Mouse (Mus musculus): ENCODE data around the gene Dot1l.

GRCm38 (mm10) chr10:80773816-80774215 lies 18.8 kb downstream of the Dot1l start:
- TF ChIP-seq POLR2A (IDR thresholded peaks at IDR 0.05; ENCODE audit: control insufficient read depth, extremely low read depth, insufficient read depth, low read length, poor library complexity) (no peak), CTCF (IDR thresholded peaks at IDR 0.05; ENCODE audit: borderline replicate concordance, control insufficient read depth, extremely low read depth, insufficient read depth, low read length, poor library complexity) (no peak)

Data from thymus, adult 2 months (tissue).